Mouse (Mus musculus) olfactory bulb, adult 2 months (tissue): ENCODE results near the gene Tjap1.

Experiments
- CTCF ChIP-seq: fragments of 200-500 bp; IDR thresholded peaks from 2 replicates; pipeline ENCODE4 v1.5.1; 2012; ENCODE audit warnings: low read depth, mild to moderate bottlenecking, low read length, moderate library complexity; ENCODE audit not compliant: insufficient read depth
- POLR2A ChIP-seq: fragments of 200-500 bp; IDR thresholded peaks from 2 replicates; pipeline ENCODE4 v1.6.1; 2012; ENCODE audit warnings: mild to moderate bottlenecking, low read depth, low read length, moderate library complexity; ENCODE audit not compliant: insufficient read depth

- TF ChIP-seq CTCF (no peak), POLR2A (no peak)
These were observed 30.4 kb upstream of the Tjap1 start for GRCm38 (mm10) chr17:46313135-46313715.
